Mouse (Mus musculus): Measurements from ENCODE around the gene Chd4.
"Not testable (repeated sequence)": the region's sequence is repeated elsewhere in the genome, so short reads cannot be mapped to it uniquely, and the experiment has no call there.

DNA sequence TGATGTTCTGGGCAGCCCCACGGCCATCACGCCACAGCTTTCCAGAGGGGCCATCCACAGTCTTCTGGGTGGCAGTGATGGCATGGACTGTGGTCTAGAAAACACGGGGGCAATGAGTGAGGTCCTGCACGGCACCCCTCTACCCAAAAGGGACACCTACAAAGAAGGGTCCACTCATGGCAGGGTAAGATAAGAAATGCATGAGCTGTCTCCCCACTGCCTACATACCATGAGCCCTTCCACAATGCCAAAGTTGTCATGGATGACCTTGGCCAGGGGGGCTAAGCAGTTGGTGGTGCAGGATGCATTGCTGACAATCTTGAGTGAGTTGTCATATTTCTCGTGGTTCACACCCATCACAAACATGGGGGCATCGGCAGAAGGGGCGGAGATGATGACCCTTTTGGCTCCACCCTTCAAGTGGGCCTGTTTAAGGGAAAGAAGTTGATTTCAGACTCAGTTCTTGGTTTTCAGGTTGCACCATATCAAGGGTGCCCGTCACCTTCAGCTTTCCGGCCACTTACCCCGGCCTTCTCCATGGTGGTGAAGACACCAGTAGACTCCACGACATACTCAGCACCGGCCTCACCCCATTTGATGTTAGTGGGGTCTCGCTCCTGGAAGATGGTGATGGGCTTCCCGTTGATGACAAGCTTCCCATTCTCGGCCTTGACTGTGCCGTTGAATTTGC, 67.0 kb downstream of the Chd4 start:
- TF ChIP-seq POLR2A (IDR thresholded peaks at IDR 0.05; ENCODE audit: borderline replicate concordance, low read depth, low read length); CTCF (IDR thresholded peaks at IDR 0.05; ENCODE audit: low read depth, low read length): not testable (repeated sequence)

Data from bone marrow macrophage, adult 2 months (primary cell).